Mouse (Mus musculus) thymus, adult 18-20 months (tissue): ENCODE measurements around the gene Stoml2.
"Not testable (repeated sequence)": the region's sequence is repeated elsewhere in the genome, so short reads cannot be mapped to it uniquely, and the experiment has no call there.

Source experiments
- DNase-seq, 2 experiments: peaks; one replicate each; pipeline ENCODE4 v3.0.0; 2022; ENCODE audit warnings: mixed read lengths in 2 of 2

Stoml2 gene

GRCm38 (mm10) chr4:43001272-43001671, 30.2 kb downstream of the Stoml2 start:
- DNase-seq: no peak

DNA sequence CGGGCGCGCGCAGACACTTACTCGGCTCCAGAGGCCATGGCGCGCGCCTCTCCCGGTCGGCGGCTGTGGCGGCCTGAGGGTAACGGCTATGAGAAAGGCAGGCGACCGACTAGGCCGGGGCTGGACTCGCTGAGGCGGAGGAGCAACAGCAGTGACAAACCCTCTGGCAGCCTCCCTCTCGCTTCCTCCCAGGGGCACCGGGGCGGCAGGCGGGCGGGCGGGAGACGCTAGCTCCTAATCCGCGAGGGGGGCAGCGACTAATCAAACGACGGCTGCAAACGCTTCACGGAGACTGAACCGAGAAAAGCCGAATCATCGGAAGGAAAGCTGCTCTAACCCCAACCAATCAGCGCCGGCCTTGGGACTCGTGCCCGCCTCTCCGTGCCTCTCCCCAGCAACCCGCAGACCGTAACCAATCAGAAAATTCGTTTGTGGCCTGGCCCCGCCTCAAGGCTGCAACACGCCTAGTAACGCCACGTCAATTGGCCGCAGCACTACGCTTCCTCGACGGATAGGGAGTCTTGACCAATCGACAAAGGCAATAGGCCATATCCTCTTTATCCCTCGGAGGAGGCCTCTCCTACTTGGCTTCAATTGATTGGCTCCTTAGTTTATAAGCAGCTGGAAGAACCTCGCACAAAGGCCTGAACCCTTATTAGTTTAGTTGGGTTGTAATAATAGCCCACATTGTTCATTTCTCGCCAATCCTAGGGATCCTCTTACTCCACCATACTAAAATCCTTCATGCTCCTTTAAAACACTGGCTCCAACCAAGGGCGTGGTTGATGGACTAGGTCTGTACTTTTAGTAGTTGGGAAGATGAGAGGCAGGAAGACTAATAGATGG, 31.1 kb downstream of the Stoml2 start, which contains the start of gene Vcp:
Gene Vcp, minus strand, starts transcription at position 367 of the 846 bp plus-strand sequence.
- DNase-seq: peak; percentile 98 to 99

- DNase-seq: peak; percentile 61 to 66
Observed at GRCm38 (mm10) chr4:42999451-43000140, 31.9 kb downstream of the Stoml2 start.

GRCm38 (mm10) chr4:42998022-42998421, 33.5 kb downstream of the Stoml2 start:
- DNase-seq: no peak

GRCm38 (mm10) chr4:42988296-42988695, 43.2 kb downstream of the Stoml2 start:
- no peak for DNase-seq

GRCm38 (mm10) chr4:42980467-42980866, 51.0 kb downstream of the Stoml2 start:
- not testable (repeated sequence) for DNase-seq

DNA sequence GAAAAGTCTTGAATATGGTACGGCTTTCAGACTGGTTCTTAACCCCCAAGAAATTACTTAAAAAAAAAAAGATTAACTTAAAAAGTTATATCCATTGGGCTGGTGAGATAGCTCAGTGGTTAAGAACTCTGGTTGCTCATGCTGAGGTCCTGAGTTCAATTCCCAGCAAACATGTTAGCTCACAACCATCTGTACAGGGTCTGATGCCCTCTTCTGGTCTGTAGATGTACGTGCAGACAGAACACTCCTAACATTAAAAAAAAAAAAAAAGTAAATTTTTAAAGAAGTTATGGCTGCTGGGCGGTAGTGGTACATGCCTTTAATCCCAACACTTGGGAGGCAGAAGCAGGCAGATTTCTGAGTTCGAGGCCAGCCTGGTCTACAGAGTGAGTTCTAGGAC, 53.4 kb downstream of the Stoml2 start:
- DNase-seq: no peak
